Mouse (Mus musculus): ENCODE results near the gene Ddx43. TPM values are rescaled to one million over a fixed set of nuclear protein-coding genes. Genes with fewer than 3 reads are reported as not detected.

The Ddx43 gene
- polyA plus RNA-seq, 1 experiment from 2014 or later: 0.10 TPM

Other genes with a start within 250 kb of the Ddx43 start
- gene Gsta4, start 213.0 kb upstream of the Ddx43 start, polyA plus RNA-seq (2016; fragmentation: Nextera tagmentation; extraction: Ambion mirVana): 58.1 and 60.9 TPM in 2 replicates
- gene Gsta1, start 165.1 kb upstream of the Ddx43 start, polyA plus RNA-seq (2016; fragmentation: Nextera tagmentation; extraction: Ambion mirVana): not detected in 2 replicates
- not detected in 2 replicates for gene Gm3776, start 138.6 kb upstream of the Ddx43 start, polyA plus RNA-seq (2016; fragmentation: Nextera tagmentation; extraction: Ambion mirVana)
- gene Gm10639, start 105.9 kb upstream of the Ddx43 start, polyA plus RNA-seq (2016; fragmentation: Nextera tagmentation; extraction: Ambion mirVana): not detected in 2 replicates
- gene Omt2a, start 81.0 kb upstream of the Ddx43 start, polyA plus RNA-seq (2016; fragmentation: Nextera tagmentation; extraction: Ambion mirVana): not detected in 2 replicates
- gene Omt2b, start 68.2 kb upstream of the Ddx43 start, polyA plus RNA-seq (2016; fragmentation: Nextera tagmentation; extraction: Ambion mirVana): not detected in 2 replicates
- gene Gsta2, start 40.0 kb upstream of the Ddx43 start, polyA plus RNA-seq (2016; fragmentation: Nextera tagmentation; extraction: Ambion mirVana): not detected in 2 replicates
- 0.37 and 0.54 TPM in 2 replicates for gene Dppa5a, start 27.6 kb upstream of the Ddx43 start, polyA plus RNA-seq (2016; fragmentation: Nextera tagmentation; extraction: Ambion mirVana)
- 1.6 and 2.8 TPM in 2 replicates for gene Ooep, start 17.1 kb upstream of the Ddx43 start, polyA plus RNA-seq (2016; fragmentation: Nextera tagmentation; extraction: Ambion mirVana)
- 0.20 and 0.46 TPM in 2 replicates for gene Cgas, start 47.5 kb downstream of the Ddx43 start, polyA plus RNA-seq (2016; fragmentation: Nextera tagmentation; extraction: Ambion mirVana)
- 22.6 and 25.1 TPM in 2 replicates for gene Mto1, start 52.4 kb downstream of the Ddx43 start, polyA plus RNA-seq (2016; fragmentation: Nextera tagmentation; extraction: Ambion mirVana)
- 0.55 and 0.68 TPM in 2 replicates for gene Gm17324, start 53.0 kb downstream of the Ddx43 start, polyA plus RNA-seq (2016; fragmentation: Nextera tagmentation; extraction: Ambion mirVana)
- 3,168 and 3,706 TPM in 2 replicates for gene Eef1a1, start 93.4 kb downstream of the Ddx43 start, polyA plus RNA-seq (2016; fragmentation: Nextera tagmentation; extraction: Ambion mirVana)
- 10.0 and 10.4 TPM in 2 replicates for gene Slc17a5, start 192.3 kb downstream of the Ddx43 start, polyA plus RNA-seq (2016; fragmentation: Nextera tagmentation; extraction: Ambion mirVana)
- gene Cd109, start 219.8 kb downstream of the Ddx43 start, polyA plus RNA-seq (2016; fragmentation: Nextera tagmentation; extraction: Ambion mirVana): 3.7 and 4.6 TPM in 2 replicates

Data from hindbrain, embryonic 10.5 days (tissue).